Mouse (Mus musculus): Measurements from ENCODE around the gene Ddi2.

GRCm38 (mm10) chr4:141660884-141661283, 62.3 kb downstream of the Ddi2 start:
- TF ChIP-seq POLR2A (IDR thresholded peaks at IDR 0.05; ENCODE audit: low read depth, low read length): no peak
- TF ChIP-seq CTCF (conservative IDR thresholded peaks at IDR 0.05; ENCODE audit: insufficient read depth, insufficient read length, low read depth, low read length): no peak

Measured in kidney, adult 2 months (tissue).